Mouse (Mus musculus): ENCODE measurements around the gene Rwdd4a.

Rwdd4a gene

DNA sequence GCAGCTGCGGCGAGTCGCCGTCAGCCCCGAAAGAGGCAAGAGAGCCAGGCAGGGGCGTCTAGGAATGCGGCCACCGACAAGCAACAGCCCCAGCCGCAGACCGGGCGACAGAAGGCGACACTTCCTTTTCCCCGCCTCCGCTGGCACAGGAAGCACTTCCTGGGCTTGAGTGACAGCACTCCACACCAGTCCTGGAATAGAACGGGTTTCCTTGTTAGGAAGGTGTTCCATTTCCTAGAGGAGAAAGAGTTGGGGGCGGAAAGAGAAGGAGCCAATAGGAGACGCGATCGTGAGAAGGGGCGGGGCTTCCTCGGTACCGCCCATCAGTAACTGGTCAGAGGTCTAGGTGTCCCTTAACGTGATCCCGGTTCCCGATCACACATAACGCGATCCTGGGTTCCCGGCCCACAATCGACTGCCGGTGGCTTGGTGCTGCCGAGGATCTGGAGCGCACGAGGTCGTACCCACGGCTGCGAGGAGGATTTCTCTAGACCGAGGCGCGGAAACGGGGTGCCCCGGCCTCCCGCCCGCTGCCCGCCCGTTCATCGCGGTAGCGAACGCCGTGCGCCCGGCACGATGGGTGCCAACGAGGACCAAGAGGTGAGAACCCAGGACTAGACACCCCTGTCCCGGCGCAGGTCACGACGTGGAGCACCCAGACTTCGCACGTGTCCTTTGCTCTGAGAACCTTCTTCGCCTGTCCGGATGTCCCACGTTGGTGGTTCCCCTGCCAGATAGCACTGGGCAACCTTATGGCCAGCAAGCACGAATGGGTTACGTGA, at the start of gene Rwdd4a, which contains the start of gene Trappc11:
Gene Rwdd4a, plus strand, starts transcription at position 321 of the 782 bp plus-strand sequence.
Gene Trappc11, minus strand, starts transcription at position 127 of the 782 bp plus-strand sequence.
- DNase-seq = peak; percentile 95

DNA sequence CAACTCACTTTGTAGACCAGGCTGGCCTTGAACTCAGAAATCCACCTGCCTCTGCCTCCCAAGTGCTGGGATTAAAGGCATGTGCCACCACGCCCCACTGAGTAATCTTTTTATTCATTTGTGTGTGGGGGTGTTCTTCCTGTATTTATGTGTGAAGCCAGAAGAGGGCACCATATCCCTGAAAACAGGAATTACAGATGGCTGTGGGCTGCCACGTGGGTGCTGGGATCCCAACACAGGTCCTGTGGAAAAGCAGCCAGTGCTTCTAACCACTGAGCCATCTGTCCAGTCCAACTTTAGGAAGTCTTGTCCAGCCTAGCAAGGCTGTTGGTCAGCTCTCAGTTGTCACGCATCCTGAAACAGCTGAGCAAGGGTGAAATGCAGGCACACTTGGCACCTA, 46.2 kb upstream of the Rwdd4a start:
- no peak for DNase-seq

DNA sequence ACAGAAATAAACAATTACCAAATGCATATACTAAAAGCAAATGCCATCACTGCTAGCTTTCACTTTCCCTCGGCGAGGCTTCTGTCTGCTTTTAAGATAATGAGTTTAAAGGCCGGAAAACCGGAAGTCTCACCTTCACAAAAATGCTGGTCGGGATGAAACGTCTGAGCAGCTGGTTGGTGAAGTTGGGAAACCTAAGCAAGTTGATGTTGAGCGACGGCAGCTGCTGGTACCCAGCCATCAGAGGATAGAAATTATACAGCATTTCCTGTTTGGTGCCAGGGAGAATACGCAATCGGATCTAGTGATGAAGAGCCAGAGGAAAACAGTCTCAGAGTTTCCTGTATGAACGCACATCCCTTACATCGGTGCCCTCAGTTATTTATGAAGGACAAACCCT, 40.4 kb upstream of the Rwdd4a start:
- DNase-seq = no peak

- no peak for DNase-seq
Measured at GRCm38 (mm10) chr8:47494602-47495153, 38.8 kb upstream of the Rwdd4a start.

- no peak for DNase-seq
Measured at GRCm38 (mm10) chr8:47495428-47495827, 38.0 kb upstream of the Rwdd4a start.

- DNase-seq = no peak
Measured at GRCm38 (mm10) chr8:47501994-47502393, 31.5 kb upstream of the Rwdd4a start.

DNA sequence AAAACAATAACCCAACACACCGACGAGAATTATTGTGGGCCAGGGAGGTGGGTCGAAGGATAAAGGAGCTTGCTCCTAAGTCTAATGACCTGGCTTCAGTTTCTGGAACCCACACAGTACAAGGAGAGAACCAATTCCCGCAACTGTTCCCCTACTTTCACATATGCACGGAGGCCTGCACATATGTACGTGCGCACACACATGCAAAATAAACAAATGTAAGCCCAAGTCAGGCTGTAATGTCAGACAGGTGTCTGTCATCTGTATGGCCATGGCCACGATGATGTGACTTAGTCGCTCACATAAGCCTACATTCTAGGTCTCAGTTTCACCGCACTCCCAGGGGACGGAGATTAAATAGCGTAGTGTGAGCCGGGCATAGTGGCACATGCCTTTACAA, 30.9 kb upstream of the Rwdd4a start:
- no peak for DNase-seq

- DNase-seq = no peak
Measured at GRCm38 (mm10) chr8:47505431-47505830, 28.0 kb upstream of the Rwdd4a start.

DNA sequence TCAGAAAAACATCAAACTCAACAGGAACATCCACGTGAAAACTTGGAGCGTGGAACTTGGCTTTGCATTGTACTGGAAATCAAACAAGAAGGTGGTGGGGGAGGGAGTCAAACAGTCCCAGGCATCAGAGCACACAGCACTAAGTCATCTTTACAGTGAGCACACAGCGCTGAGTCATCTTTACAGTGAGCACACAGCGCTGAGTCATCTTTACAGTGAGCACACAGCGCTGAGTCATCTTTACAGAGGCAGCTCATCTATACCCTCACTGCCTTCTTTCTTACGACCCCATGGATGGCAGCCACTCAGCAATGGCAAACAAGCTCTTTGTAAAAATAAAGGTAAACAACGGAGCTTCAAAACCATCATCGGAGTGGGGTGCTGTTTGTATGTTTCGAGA, 22.5 kb upstream of the Rwdd4a start:
- DNase-seq = no peak

- no peak for DNase-seq
Measured at GRCm38 (mm10) chr8:47513601-47514000, 19.9 kb upstream of the Rwdd4a start.

DNA sequence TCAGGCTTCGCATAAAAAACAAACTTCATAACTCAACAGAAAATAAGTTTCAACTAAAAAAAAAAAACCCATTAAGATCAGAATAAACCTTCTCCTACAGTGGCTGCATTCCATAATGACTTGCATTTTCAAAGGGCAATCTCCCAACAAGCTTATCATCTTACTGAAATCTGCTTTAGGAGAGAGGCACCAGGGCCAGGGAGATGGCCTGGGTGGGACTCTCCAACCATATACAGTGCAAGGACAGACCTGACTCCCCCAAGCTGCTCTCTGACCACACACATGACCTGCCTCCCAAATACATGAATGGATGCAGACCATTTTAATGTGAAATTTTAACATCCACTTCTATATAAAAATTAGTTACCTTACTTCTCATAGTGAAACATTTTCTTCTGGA, 5.4 kb upstream of the Rwdd4a start:
- no peak for DNase-seq

- no peak for DNase-seq
Measured at GRCm38 (mm10) chr8:47538323-47538722, 4.9 kb downstream of the Rwdd4a start.

DNA sequence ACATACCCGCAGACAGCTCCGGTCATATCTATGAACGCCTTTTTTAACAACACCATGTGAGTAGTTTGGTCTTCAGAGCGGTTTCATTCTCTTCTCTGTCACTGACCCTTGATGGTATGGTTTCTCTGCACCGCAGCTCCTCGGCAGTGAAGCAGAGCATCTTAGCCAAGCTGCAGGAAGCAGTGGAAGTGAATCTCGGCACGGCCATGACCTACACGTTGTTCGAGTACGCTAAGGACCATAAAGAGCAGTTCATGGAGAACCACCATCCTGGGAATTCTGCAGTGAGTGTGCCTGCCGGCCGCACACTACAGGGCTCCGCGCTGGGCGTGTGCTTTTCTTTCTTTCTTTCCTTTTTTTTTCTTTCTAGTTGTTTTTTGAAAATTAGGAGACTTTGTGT, 9.3 kb downstream of the Rwdd4a start:
- DNase-seq = no peak

DNA sequence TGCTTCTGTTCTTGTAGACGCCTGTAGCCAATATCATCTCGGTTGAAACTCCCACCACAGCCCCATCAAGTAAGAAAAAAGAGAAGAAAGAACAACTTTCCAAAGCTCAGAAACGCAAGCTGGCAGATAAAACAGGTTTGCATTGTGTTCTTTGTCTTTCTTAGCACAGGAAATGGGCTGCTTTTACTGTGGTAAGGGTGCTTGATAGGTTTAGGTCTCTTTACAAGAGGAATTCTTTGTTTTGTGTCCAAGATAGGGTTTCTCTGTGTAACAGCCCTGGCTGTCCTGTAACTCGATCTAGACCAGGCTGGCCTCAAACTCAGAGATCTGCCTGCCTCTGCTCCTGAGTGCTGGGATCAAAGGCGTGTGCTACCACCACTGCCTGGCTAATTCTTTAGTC, 10.6 kb downstream of the Rwdd4a start:
- DNase-seq = no peak

GRCm38 (mm10) chr8:47547102-47547501, 13.6 kb downstream of the Rwdd4a start:
- no peak for DNase-seq

DNA sequence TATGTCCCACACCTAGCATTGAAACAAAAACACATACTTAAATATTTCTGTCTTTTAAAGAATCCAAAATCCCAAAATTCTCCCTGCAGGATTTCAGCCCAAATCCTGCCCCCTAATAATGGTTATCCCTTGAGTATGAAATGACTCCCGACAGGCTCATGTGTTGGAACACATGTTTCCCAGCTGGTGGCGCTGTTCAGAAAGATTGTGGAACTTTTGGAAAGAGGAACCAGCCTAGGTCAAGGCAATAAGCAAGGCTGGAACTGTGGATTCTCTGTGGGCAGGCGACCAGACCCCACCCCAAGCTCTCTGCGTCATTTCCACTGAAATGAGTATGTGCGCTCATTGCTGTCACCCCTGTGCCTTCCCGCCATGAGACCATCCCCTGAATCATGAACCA, 20.1 kb downstream of the Rwdd4a start:
- DNase-seq = no peak

- DNase-seq = no peak
Measured at GRCm38 (mm10) chr8:47556446-47556845, 23.0 kb downstream of the Rwdd4a start.

- no peak for DNase-seq
Measured at GRCm38 (mm10) chr8:47558274-47558673, 24.8 kb downstream of the Rwdd4a start.

DNA sequence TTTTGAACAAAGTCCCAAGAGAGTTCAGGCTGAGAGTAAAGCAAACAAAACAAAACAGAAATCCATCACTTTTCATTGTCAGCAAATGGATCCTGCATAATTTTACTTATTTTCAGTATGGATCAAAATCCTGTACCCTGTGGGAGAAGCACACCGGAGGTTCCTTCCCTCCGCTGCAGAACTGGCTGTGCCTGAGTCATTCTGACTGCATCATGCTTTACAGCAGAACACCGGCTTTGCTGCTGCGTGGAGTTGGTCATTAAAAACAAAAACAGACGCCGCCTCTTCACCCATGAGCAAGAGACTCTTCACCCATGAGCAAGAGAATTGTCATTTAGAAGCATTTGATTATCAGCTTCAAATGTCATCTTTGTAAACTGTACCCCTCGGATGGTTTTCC, 27.3 kb downstream of the Rwdd4a start:
- no peak for DNase-seq

DNA sequence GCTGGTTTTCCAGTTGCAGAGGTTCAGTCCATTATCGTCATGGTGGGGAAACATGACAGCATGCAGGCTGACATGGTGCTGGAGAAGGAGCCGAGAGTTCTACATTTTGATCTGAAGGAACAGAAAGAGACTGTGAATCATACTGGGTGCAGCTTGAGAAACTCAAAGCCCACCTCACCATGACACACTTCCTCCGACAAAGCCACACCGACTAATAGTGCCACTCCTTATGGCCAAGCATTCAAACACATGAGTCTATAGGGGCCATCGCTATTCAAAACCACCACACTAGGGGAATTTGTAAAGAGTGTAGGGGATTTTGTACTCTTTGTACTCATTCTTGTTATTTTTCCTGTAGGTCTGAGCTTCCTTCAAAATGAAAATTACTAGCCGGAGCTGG, 33.1 kb downstream of the Rwdd4a start:
- DNase-seq = no peak

DNA sequence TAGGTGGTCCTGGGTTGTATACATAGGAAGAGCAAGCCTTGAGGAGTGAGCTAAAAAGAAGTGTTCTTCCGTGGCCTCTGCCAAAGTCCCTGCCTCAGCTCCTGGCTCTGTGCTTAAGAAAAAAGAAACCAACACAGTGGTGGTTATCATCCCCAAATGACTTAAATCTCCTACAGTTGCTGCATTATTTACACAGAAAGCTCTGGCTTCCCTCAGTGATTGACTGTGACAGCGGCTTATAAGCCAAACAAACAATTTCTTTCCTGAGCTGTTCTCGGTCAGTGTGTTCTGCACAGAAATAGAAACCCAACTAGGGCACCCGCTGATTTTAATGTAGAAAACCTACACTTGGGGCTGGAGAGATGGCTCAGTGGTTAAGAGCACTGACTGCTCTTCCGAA, 34.6 kb downstream of the Rwdd4a start:
- DNase-seq = no peak

GRCm38 (mm10) chr8:47570161-47570560, 36.7 kb downstream of the Rwdd4a start:
- DNase-seq = no peak

DNA sequence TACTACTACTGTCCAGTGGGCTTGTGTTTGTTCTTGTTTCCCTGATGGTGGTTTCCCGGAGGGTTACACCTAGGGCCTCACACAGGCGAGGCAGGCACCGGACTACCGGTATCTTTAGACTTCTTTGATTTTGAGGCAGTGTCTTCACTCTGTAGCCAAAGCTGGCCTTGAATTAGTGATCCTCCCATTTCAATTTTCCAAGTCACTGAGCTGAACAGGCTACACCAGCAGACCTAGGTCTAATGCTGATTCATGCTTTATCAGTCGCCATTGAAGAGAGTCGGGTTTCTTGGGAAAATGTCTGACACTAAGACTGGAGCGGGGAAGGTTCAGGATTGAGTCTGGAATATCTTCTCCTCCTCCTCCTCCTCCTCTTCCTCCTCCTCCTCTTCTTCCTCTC, 40.0 kb downstream of the Rwdd4a start:
- DNase-seq = no peak

GRCm38 (mm10) chr8:47581454-47581853, 48.0 kb downstream of the Rwdd4a start:
- DNase-seq = no peak

DNA sequence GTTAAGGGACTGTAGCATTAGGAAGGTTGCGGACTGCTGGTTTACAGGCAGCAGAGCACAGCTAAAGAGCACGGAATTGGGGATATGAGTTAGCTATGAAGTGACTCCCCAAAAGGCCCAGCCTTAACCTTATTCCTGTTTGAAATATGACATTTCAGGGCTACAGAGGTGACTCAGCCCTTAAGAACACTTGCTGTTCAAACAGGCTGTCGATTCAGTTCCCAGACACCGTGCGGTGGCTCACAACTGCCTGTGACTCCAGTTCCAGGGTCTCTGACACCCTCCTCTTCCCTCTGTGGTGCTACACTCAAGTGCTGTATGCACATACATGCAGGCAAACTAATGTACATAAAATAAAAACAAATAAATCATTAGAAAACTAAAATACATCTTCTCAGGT, 55.2 kb downstream of the Rwdd4a start:
- no peak for DNase-seq
